Mouse (Mus musculus): Measurements from ENCODE around the gene Pbp2. TPM values are rescaled to one million over a fixed set of nuclear protein-coding genes. Genes with fewer than 3 reads are reported as not detected.

The Pbp2 gene
- polyA plus RNA-seq, 1 experiment from 2014 or later, result not detected

- H3K36me3 ChIP-seq (ENCODE audit: control insufficient read depth, insufficient read depth, low read length), result no peaks in the 10 kb centered on the region
- ATAC-seq (replicated peaks; ENCODE audit: low FRiP score) (no peak), DNase-seq (ENCODE audit: low spot score) (no peak)
- no peak overlapping the region for H3K4me3 ChIP-seq (ENCODE audit: low read depth, low read length)
- no peaks in the 10 kb centered on the region for H3K4me1 ChIP-seq (replicated peaks; ENCODE audit: control insufficient read depth, insufficient read depth, low read length)
- no peaks in the 10 kb centered on the region for H3K9me3 ChIP-seq (ENCODE audit: control insufficient read depth, low read length)
- no peaks in the 10 kb centered on the region for H3K27me3 ChIP-seq (ENCODE audit: control insufficient read depth, insufficient read depth, low read length)
- H3K27ac ChIP-seq (ENCODE audit: low read depth, low read length), result no peak overlapping the region
- WGBS, result 88% methylated on average over 2 of the region's 2 CpGs
- H3K4me2 ChIP-seq (ENCODE audit: low read depth, low read length, severe bottlenecking), result no peak overlapping the region
- no peak overlapping the region for H3K9ac ChIP-seq (ENCODE audit: low read length)
These were observed 5.9 kb upstream of the Pbp2 start for GRCm38 (mm10) chr6:135316141-135316540.

GRCm38 (mm10) chr6:135313981-135314380, 3.8 kb upstream of the Pbp2 start:
- no peak for ATAC-seq (replicated peaks; ENCODE audit: low FRiP score)
- no peaks in the 10 kb centered on the region for H3K4me1 ChIP-seq (replicated peaks; ENCODE audit: control insufficient read depth, insufficient read depth, low read length)
- H3K4me2 ChIP-seq (ENCODE audit: low read depth, low read length, severe bottlenecking), result no peak overlapping the region
- no peak overlapping the region for H3K9ac ChIP-seq (ENCODE audit: low read length)
- no peaks in the 10 kb centered on the region for H3K27me3 ChIP-seq (ENCODE audit: control insufficient read depth, insufficient read depth, low read length)
- no peak overlapping the region for H3K4me3 ChIP-seq (ENCODE audit: low read depth, low read length)
- no peak for DNase-seq (ENCODE audit: low spot score)
- no peak overlapping the region for H3K27ac ChIP-seq (ENCODE audit: low read depth, low read length)
- H3K36me3 ChIP-seq (ENCODE audit: control insufficient read depth, insufficient read depth, low read length), result no peaks in the 10 kb centered on the region
- no peaks in the 10 kb centered on the region for H3K9me3 ChIP-seq (ENCODE audit: control insufficient read depth, low read length)
- WGBS, result 83% methylated on average over 9 of the region's 9 CpGs

GRCm38 (mm10) chr6:135312038-135312437, 1.8 kb upstream of the Pbp2 start:
- no peak for ATAC-seq (replicated peaks; ENCODE audit: low FRiP score)
- Histone ChIP-seq H3K27ac (ENCODE audit: low read depth, low read length) (no peak overlapping the region), H3K4me2 (ENCODE audit: low read depth, low read length, severe bottlenecking) (no peak overlapping the region), H3K4me3 (ENCODE audit: low read depth, low read length) (no peak overlapping the region), H3K4me1 (replicated peaks; ENCODE audit: control insufficient read depth, insufficient read depth, low read length) (no peaks in the 10 kb centered on the region), H3K9me3 (ENCODE audit: control insufficient read depth, low read length) (no peaks in the 10 kb centered on the region), H3K36me3 (ENCODE audit: control insufficient read depth, insufficient read depth, low read length) (no peaks in the 10 kb centered on the region), H3K9ac (ENCODE audit: low read length) (no peak overlapping the region), H3K27me3 (ENCODE audit: control insufficient read depth, insufficient read depth, low read length) (no peaks in the 10 kb centered on the region)
- 88% methylated on average over 5 of the region's 5 CpGs for WGBS
- DNase-seq (ENCODE audit: low spot score), result no peak

GRCm38 (mm10) chr6:135304576-135305260, 5.5 kb downstream of the Pbp2 start:
- Histone ChIP-seq H3K36me3 (ENCODE audit: control insufficient read depth, insufficient read depth, low read length) (no peaks in the 10 kb centered on the region), H3K4me3 (ENCODE audit: low read depth, low read length) (no peak overlapping the region), H3K9me3 (ENCODE audit: control insufficient read depth, low read length) (no peaks in the 10 kb centered on the region), H3K4me1 (replicated peaks; ENCODE audit: control insufficient read depth, insufficient read depth, low read length) (no peaks in the 10 kb centered on the region), H3K9ac (ENCODE audit: low read length) (no peak overlapping the region), H3K27me3 (ENCODE audit: control insufficient read depth, insufficient read depth, low read length) (no peaks in the 10 kb centered on the region), H3K27ac (ENCODE audit: low read depth, low read length) (no peak overlapping the region), H3K4me2 (ENCODE audit: low read depth, low read length, severe bottlenecking) (no peak overlapping the region)
- WGBS, result 74% methylated on average over 7 of the region's 7 CpGs
- DNase-seq (ENCODE audit: low spot score), result no peak
- no peak for ATAC-seq (replicated peaks; ENCODE audit: low FRiP score)

- Histone ChIP-seq H3K36me3 (ENCODE audit: control insufficient read depth, insufficient read depth, low read length) (no peaks in the 10 kb centered on the region), H3K4me1 (replicated peaks; ENCODE audit: control insufficient read depth, insufficient read depth, low read length) (no peaks in the 10 kb centered on the region), H3K9ac (ENCODE audit: low read length) (no peak overlapping the region), H3K9me3 (ENCODE audit: control insufficient read depth, low read length) (no peaks in the 10 kb centered on the region), H3K27me3 (ENCODE audit: control insufficient read depth, insufficient read depth, low read length) (no peaks in the 10 kb centered on the region), H3K4me2 (ENCODE audit: low read depth, low read length, severe bottlenecking) (no peak overlapping the region), H3K4me3 (ENCODE audit: low read depth, low read length) (no peak overlapping the region), H3K27ac (ENCODE audit: low read depth, low read length) (no peak overlapping the region)
- no peak for ATAC-seq (replicated peaks; ENCODE audit: low FRiP score)
- no peak for DNase-seq (ENCODE audit: low spot score)
- 88% methylated on average over 10 of the region's 10 CpGs for WGBS
These were observed 7.6 kb downstream of the Pbp2 start for GRCm38 (mm10) chr6:135302421-135303125.

- DNase-seq (ENCODE audit: low spot score) (no peak), ATAC-seq (replicated peaks; ENCODE audit: low FRiP score) (no peak)
- 77% methylated on average over 4 of the region's 4 CpGs for WGBS
- Histone ChIP-seq H3K9me3 (ENCODE audit: control insufficient read depth, low read length) (no peaks in the 10 kb centered on the region), H3K4me1 (replicated peaks; ENCODE audit: control insufficient read depth, insufficient read depth, low read length) (no peaks in the 10 kb centered on the region), H3K9ac (ENCODE audit: low read length) (no peak overlapping the region), H3K27ac (ENCODE audit: low read depth, low read length) (no peak overlapping the region), H3K36me3 (ENCODE audit: control insufficient read depth, insufficient read depth, low read length) (no peaks in the 10 kb centered on the region), H3K27me3 (ENCODE audit: control insufficient read depth, insufficient read depth, low read length) (no peaks in the 10 kb centered on the region), H3K4me2 (ENCODE audit: low read depth, low read length, severe bottlenecking) (no peak overlapping the region), H3K4me3 (ENCODE audit: low read depth, low read length) (no peak overlapping the region)
These were observed 9.7 kb downstream of the Pbp2 start for GRCm38 (mm10) chr6:135300469-135300868.

GRCm38 (mm10) chr6:135299024-135299550, 11.1 kb downstream of the Pbp2 start:
- no peaks in the 10 kb centered on the region for H3K36me3 ChIP-seq (ENCODE audit: control insufficient read depth, insufficient read depth, low read length)
- no peak overlapping the region for H3K4me2 ChIP-seq (ENCODE audit: low read depth, low read length, severe bottlenecking)
- DNase-seq (ENCODE audit: low spot score) (no peak), ATAC-seq (replicated peaks; ENCODE audit: low FRiP score) (no peak)
- no peak overlapping the region for H3K9ac ChIP-seq (ENCODE audit: low read length)
- H3K27me3 ChIP-seq (ENCODE audit: control insufficient read depth, insufficient read depth, low read length), result no peaks in the 10 kb centered on the region
- H3K9me3 ChIP-seq (ENCODE audit: control insufficient read depth, low read length), result no peaks in the 10 kb centered on the region
- WGBS, result 84% methylated on average over 7 of the region's 7 CpGs
- H3K27ac ChIP-seq (ENCODE audit: low read depth, low read length), result no peak overlapping the region
- no peaks in the 10 kb centered on the region for H3K4me1 ChIP-seq (replicated peaks; ENCODE audit: control insufficient read depth, insufficient read depth, low read length)
- H3K4me3 ChIP-seq (ENCODE audit: low read depth, low read length), result no peak overlapping the region

- Histone ChIP-seq H3K27ac (ENCODE audit: low read depth, low read length) (no peak overlapping the region), H3K4me3 (ENCODE audit: low read depth, low read length) (no peak overlapping the region), H3K4me2 (ENCODE audit: low read depth, low read length, severe bottlenecking) (no peak overlapping the region), H3K9me3 (ENCODE audit: control insufficient read depth, low read length) (no peaks in the 10 kb centered on the region), H3K4me1 (replicated peaks; ENCODE audit: control insufficient read depth, insufficient read depth, low read length) (no peaks in the 10 kb centered on the region), H3K36me3 (ENCODE audit: control insufficient read depth, insufficient read depth, low read length) (no peaks in the 10 kb centered on the region), H3K9ac (ENCODE audit: low read length) (no peak overlapping the region), H3K27me3 (ENCODE audit: control insufficient read depth, insufficient read depth, low read length) (no peaks in the 10 kb centered on the region)
- DNase-seq (ENCODE audit: low spot score), result no peak
- ATAC-seq (replicated peaks; ENCODE audit: low FRiP score), result no peak
- 87% methylated on average over 7 of the region's 7 CpGs for WGBS
These were observed 12.6 kb downstream of the Pbp2 start for GRCm38 (mm10) chr6:135297570-135297969.

Measured in forebrain, embryonic 11.5 days (tissue).